Comparison of ENCODE assay signal across 10 mouse cellular contexts in the genomic region with DNA sequence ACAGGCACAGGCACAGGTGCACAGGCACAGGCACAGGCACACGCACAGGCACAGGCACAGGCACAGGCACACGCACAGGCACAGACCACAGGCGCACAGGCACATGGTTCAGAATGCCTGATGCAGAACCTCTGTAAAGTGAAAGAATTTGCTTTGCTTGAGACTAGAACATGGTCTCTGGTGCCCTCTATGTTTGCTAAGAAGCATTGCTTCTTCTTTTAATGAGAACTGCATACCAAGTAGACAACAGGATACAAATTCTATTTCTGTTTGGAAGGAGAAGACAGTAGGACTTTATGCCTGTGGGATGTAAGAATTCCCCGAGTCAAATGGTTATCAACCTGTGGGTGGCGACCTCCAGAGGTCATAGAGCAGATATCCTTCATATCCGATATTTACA. TPM values are rescaled to one million over a fixed set of nuclear protein-coding genes. Genes with fewer than 3 reads are reported as not detected.
DNase-seq lines count a peak whose midpoint lies in the region; ATAC-seq and TF ChIP-seq lines count a peak whose summit lies in the region.
"Had no signal": no experiment of that assay in that cellular context is flagged by ENCODE, and none has a peak within 500 bp of the region (broad histone marks: within the 10 kb centered on the region; RNA-seq: fewer than 3 reads in every experiment).

No protein-coding gene starts in this region.

- no peaks in the 10 kb centered on the region for H3K4me1 ChIP-seq in heart, adult 2 months (ENCODE audit: control insufficient read depth, insufficient read depth, low read length)
- no peaks in the 10 kb centered on the region for H3K4me1 ChIP-seq in lung, adult 2 months (ENCODE audit: control insufficient read depth, insufficient read depth, low read length)
- H3K4me1 ChIP-seq: limb, embryonic 13.5 days had no signal

- no peak for TF ChIP-seq EP300 in heart, adult 2 months (IDR thresholded peaks at IDR 0.05; ENCODE audit: insufficient read depth, low read depth, low read length)

- in situ Hi-C loops in Patski (cut with MboI; ENCODE audit: low pct_unique_long_range_greater_than_20kb), result no loop called here

- peak; percentile 66 for TF ChIP-seq CTCF in heart, adult 2 months (IDR thresholded peaks at IDR 0.05)
- TF ChIP-seq CTCF in lung, adult 2 months (IDR thresholded peaks at IDR 0.05; ENCODE audit: insufficient read depth, low read length), result peak; percentile 27; the same call in 1 of the 2 replicates
- peak; percentile 65 for TF ChIP-seq CTCF in Patski (IDR thresholded peaks at IDR 0.05)

- no peaks in the 10 kb centered on the region for H3K36me3 ChIP-seq in heart, adult 2 months (ENCODE audit: control insufficient read depth, insufficient read depth, low read length)
- H3K36me3 ChIP-seq: limb, embryonic 13.5 days had no signal

- CTCF ChIA-PET in Patski (lab: Charles Lee), result no interaction called here

- intact Hi-C loops in heart, adult 2 months (cut with DNase I), result no loop called here

- no peaks in the 10 kb centered on the region for H3K79me2 ChIP-seq in heart, adult 2 months (replicated peaks; ENCODE audit: control insufficient read depth, insufficient read depth, low read length)

- POLR2A ChIA-PET in Patski (lab: Charles Lee), result no interaction called here

- no peaks in the 10 kb centered on the region for H3K27me3 ChIP-seq in heart, adult 2 months (ENCODE audit: control insufficient read depth, insufficient read depth, low read length)
- peaks cover 24% of the 10 kb centered on the region for H3K27me3 ChIP-seq in Patski
- H3K27me3 ChIP-seq: limb, embryonic 13.5 days had no signal

- TF ChIP-seq POLR2A in heart, adult 2 months (IDR thresholded peaks at IDR 0.05; ENCODE audit: insufficient read depth, low read depth, low read length), result no peak
- no peak for TF ChIP-seq POLR2A in lung, adult 2 months (IDR thresholded peaks at IDR 0.05; ENCODE audit: borderline replicate concordance, extremely low read depth, low read depth, low read length)

- H3K9ac ChIP-seq in heart, adult 2 months (ENCODE audit: low read depth, low read length), result no peak overlapping the region
- H3K9ac ChIP-seq: limb, embryonic 13.5 days had no signal

- WGBS in heart, adult 2 months, result 45% methylated on average over 6 of the region's 6 CpGs
- 55% methylated on average over 6 of the region's 6 CpGs for WGBS in lung, adult 2 months

- peak; percentile 64 for ATAC-seq in Patski
- ATAC-seq in neutrophil, adult 5-6 weeks (ENCODE audit: extremely low read depth, insufficient number of reproducible peaks, low FRiP score, poor library complexity, severe bottlenecking), result 0 out of 2 replicates have a peak, but pooled peaks have one; percentile 33

- no peak overlapping the region for H3K4me3 ChIP-seq in heart, adult 2 months
- no peak overlapping the region for H3K4me3 ChIP-seq in lung, adult 2 months (replicated peaks; ENCODE audit: extremely low read depth, low read depth, low read length)
- H3K4me3 ChIP-seq: limb, embryonic 13.5 days had no signal

- DNase-seq in heart, adult 2 months, result no peak
- DNase-seq in heart, adult 18-20 months, result no peak
- no peak for DNase-seq in lung, adult 2 months
- DNase-seq in lung, postnatal 10 days, result no peak
- DNase-seq in Patski (ENCODE audit: low read depth, low spot score), result no peak
- no peak for DNase-seq in yolk sac, embryonic 10.5 days (ENCODE audit: low spot score)
- DNase-seq in thymus, postnatal 10 days (ENCODE audit: low spot score in 2 of 2), result no peak
- DNase-seq: thymus, postnatal 4 days had no signal

- no peak overlapping the region for H3K27ac ChIP-seq in heart, adult 2 months
- H3K27ac ChIP-seq: limb, embryonic 13.5 days had no signal

RNA-seq across cellular contexts. Expression of a gene that starts 14.0 kb away (rescaled TPM):
- not detected for total RNA-seq in heart, adult 2 months (2021)
- polyA plus RNA-seq in heart, adult 2 months (2012; rRNA removed), result not detected in 2 replicates
- total RNA-seq in heart, adult 18-20 months (2021), result not detected
- polyA plus RNA-seq in lung, adult 2 months (2012; rRNA removed), result 0.06 TPM in 1 of 2 replicates, not detected in the other
- polyA plus RNA-seq in Patski (2021), result 0.06 TPM
- 0.58 and 2.0 TPM in 2 replicates for total RNA-seq in neutrophil, adult 5-6 weeks (2017)

RNA-seq across cellular contexts. Expression of a gene that starts 39.0 kb away (rescaled TPM):
- 1 to 10 TPM; 7.2 to 7.9 TPM for total RNA-seq in heart, adult 2 months (2021)
- 10.3 and 14.4 TPM in 2 replicates for polyA plus RNA-seq in heart, adult 2 months (2012; rRNA removed)
- total RNA-seq in heart, adult 18-20 months (2021), result 1 to 10 TPM; 5.8 to 7.4 TPM
- 24.2 and 25.2 TPM in 2 replicates for polyA plus RNA-seq in lung, adult 2 months (2012; rRNA removed)
- 19.5 TPM for polyA plus RNA-seq in Patski (2021)
- total RNA-seq in neutrophil, adult 5-6 weeks (2017), result 12.6 and 15.2 TPM in 2 replicates

RNA-seq across cellular contexts. Expression of a gene that starts 39.3 kb away (rescaled TPM):
- total RNA-seq in heart, adult 2 months (2021), result 1 to 10 TPM; 5.0 to 5.2 TPM
- polyA plus RNA-seq in heart, adult 2 months (2012; rRNA removed), result 3.8 and 6.3 TPM in 2 replicates
- total RNA-seq in heart, adult 18-20 months (2021), result 1 to 10 TPM; 4.5 to 4.8 TPM
- polyA plus RNA-seq in lung, adult 2 months (2012; rRNA removed), result 8.1 and 13.1 TPM in 2 replicates
- 21.0 TPM for polyA plus RNA-seq in Patski (2021)
- total RNA-seq in neutrophil, adult 5-6 weeks (2017), result 13.4 and 18.9 TPM in 2 replicates
